Mouse (Mus musculus): ENCODE measurements around the gene Lurap1. TPM values are rescaled to one million over a fixed set of nuclear protein-coding genes. Genes with fewer than 3 reads are reported as not detected.
A peak's percentile ranks its signal among the peaks of the same experiment; 100 is the strongest.

Gene Lurap1
- total RNA-seq, 2 experiments from 2014 or later: not detected

- ATAC-seq (replicated peaks; ENCODE audit: low FRiP score, poor library complexity, severe bottlenecking): no peak
These were observed 13.8 kb upstream of the Lurap1 start for GRCm38 (mm10) chr4:116164759-116165554.

- ATAC-seq (replicated peaks; ENCODE audit: low FRiP score, poor library complexity, severe bottlenecking): no peak
These were observed 11.0 kb upstream of the Lurap1 start for GRCm38 (mm10) chr4:116162142-116162541.

- ATAC-seq (replicated peaks; ENCODE audit: low FRiP score, poor library complexity, severe bottlenecking): no peak
These were observed 9.6 kb upstream of the Lurap1 start for GRCm38 (mm10) chr4:116160769-116161168.

- ATAC-seq (replicated peaks; ENCODE audit: low FRiP score, poor library complexity, severe bottlenecking): no peak
These were observed 8.8 kb upstream of the Lurap1 start for GRCm38 (mm10) chr4:116159912-116160311.

- ATAC-seq (replicated peaks; ENCODE audit: low FRiP score, poor library complexity, severe bottlenecking): no peak
These were observed 6.7 kb upstream of the Lurap1 start for GRCm38 (mm10) chr4:116157882-116158281.

- no peak for ATAC-seq (replicated peaks; ENCODE audit: low FRiP score, poor library complexity, severe bottlenecking)
These were observed 1.6 kb upstream of the Lurap1 start for GRCm38 (mm10) chr4:116152702-116153101.

GRCm38 (mm10) chr4:116150862-116151221 lies 296 bp downstream of the Lurap1 start:
- ATAC-seq (replicated peaks; ENCODE audit: low FRiP score, poor library complexity, severe bottlenecking): no peak

- peak; percentile 87 for ATAC-seq (replicated peaks; ENCODE audit: low FRiP score, poor library complexity, severe bottlenecking)
These were observed 829 bp downstream of the Lurap1 start for GRCm38 (mm10) chr4:116150156-116150861.

GRCm38 (mm10) chr4:116149812-116150155 lies 1.4 kb downstream of the Lurap1 start:
- no peak for ATAC-seq (replicated peaks; ENCODE audit: low FRiP score, poor library complexity, severe bottlenecking)

GRCm38 (mm10) chr4:116143891-116144717 lies 7.0 kb downstream of the Lurap1 start:
- ATAC-seq (replicated peaks; ENCODE audit: low FRiP score, poor library complexity, severe bottlenecking): no peak

- ATAC-seq (replicated peaks; ENCODE audit: low FRiP score, poor library complexity, severe bottlenecking): no peak; the same call in 1 of the 2 replicates
These were observed 7.8 kb downstream of the Lurap1 start for GRCm38 (mm10) chr4:116143317-116143811.

GRCm38 (mm10) chr4:116142269-116142668 lies 8.9 kb downstream of the Lurap1 start:
- no peak for ATAC-seq (replicated peaks; ENCODE audit: low FRiP score, poor library complexity, severe bottlenecking)

GRCm38 (mm10) chr4:116141736-116142135 lies 9.4 kb downstream of the Lurap1 start:
- ATAC-seq (replicated peaks; ENCODE audit: low FRiP score, poor library complexity, severe bottlenecking): no peak

GRCm38 (mm10) chr4:116140801-116141574 lies 10.2 kb downstream of the Lurap1 start:
- ATAC-seq (replicated peaks; ENCODE audit: low FRiP score, poor library complexity, severe bottlenecking): no peak

- ATAC-seq (replicated peaks; ENCODE audit: low FRiP score, poor library complexity, severe bottlenecking): no peak
These were observed 13.6 kb downstream of the Lurap1 start for GRCm38 (mm10) chr4:116137421-116137996.

- no peak for ATAC-seq (replicated peaks; ENCODE audit: low FRiP score, poor library complexity, severe bottlenecking)
These were observed 16.1 kb downstream of the Lurap1 start for GRCm38 (mm10) chr4:116134990-116135389.

GRCm38 (mm10) chr4:116133126-116133525 lies 18.0 kb downstream of the Lurap1 start:
- no peak for ATAC-seq (replicated peaks; ENCODE audit: low FRiP score, poor library complexity, severe bottlenecking)

- ATAC-seq (replicated peaks; ENCODE audit: low FRiP score, poor library complexity, severe bottlenecking): no peak
These were observed 23.2 kb downstream of the Lurap1 start for GRCm38 (mm10) chr4:116127956-116128355.

- no peak for ATAC-seq (replicated peaks; ENCODE audit: low FRiP score, poor library complexity, severe bottlenecking)
These were observed 25.2 kb downstream of the Lurap1 start for GRCm38 (mm10) chr4:116125803-116126386.

All from erythroid progenitor cell, adult 5-6 weeks (primary cell).